Mouse (Mus musculus): ENCODE results near the gene Nelfe.
"Not testable (repeated sequence)": the region's sequence is repeated elsewhere in the genome, so short reads cannot be mapped to it uniquely, and the experiment has no call there.

Gene Nelfe

GRCm38 (mm10) chr17:34894801-34895530 lies 44.8 kb downstream of the Nelfe start:
- DNase-seq = peak; percentile 40

- peak; percentile 32 for DNase-seq
Measured at GRCm38 (mm10) chr17:34895724-34896123, 45.5 kb downstream of the Nelfe start.

GRCm38 (mm10) chr17:34896366-34896765 lies 46.2 kb downstream of the Nelfe start:
- peak; percentile 53 for DNase-seq

GRCm38 (mm10) chr17:34897373-34898159 lies 47.4 kb downstream of the Nelfe start:
- DNase-seq = no peak

GRCm38 (mm10) chr17:34898160-34898586 lies 48.0 kb downstream of the Nelfe start, which contains the start of the genes C2 and Ehmt2:
Gene C2, minus strand, starts transcription at chr17:34898265.
Gene Ehmt2, plus strand, starts transcription at chr17:34898469.
- DNase-seq = peak; percentile 87

GRCm38 (mm10) chr17:34898706-34899052 lies 48.5 kb downstream of the Nelfe start:
- DNase-seq = peak; percentile 71

- peak; percentile 70 for DNase-seq
Measured at GRCm38 (mm10) chr17:34899053-34899889, 49.1 kb downstream of the Nelfe start.

- DNase-seq = no peak
Measured at GRCm38 (mm10) chr17:34899890-34900243, 49.7 kb downstream of the Nelfe start.

- DNase-seq = not testable (repeated sequence)
Measured at GRCm38 (mm10) chr17:34900826-34901225, 50.6 kb downstream of the Nelfe start.

- not testable (repeated sequence) for DNase-seq
Measured at GRCm38 (mm10) chr17:34901948-34902347, 51.8 kb downstream of the Nelfe start.

- DNase-seq = no peak
Measured at GRCm38 (mm10) chr17:34902895-34903294, 52.7 kb downstream of the Nelfe start.

Measured in thymus, postnatal 4 days (tissue).